Mouse (Mus musculus): ENCODE results near the gene Tceanc.

GRCm38 (mm10) chrX:166512071-166512470, 6.3 kb downstream of the Tceanc start:
- no peak for TF ChIP-seq CTCF (IDR thresholded peaks at IDR 0.05; ENCODE audit: control insufficient read depth, insufficient read depth, insufficient read length)
- no peak for TF ChIP-seq MAX (IDR thresholded peaks at IDR 0.05)
